Mouse (Mus musculus) intestine, postnatal 0 days (tissue): ENCODE measurements around the gene Pdzd7. TPM values are rescaled to one million over a fixed set of nuclear protein-coding genes. Genes with fewer than 3 reads are reported as not detected.

ENCODE experiments used
- ATAC-seq: fragments of 200-750 bp; cut with Nextera tagmentation; 2 replicates; pipeline ENCODE4 v1.8.0; 2017; ENCODE audit warnings: mild to moderate bottlenecking, moderate TSS enrichment, moderate library complexity
- H3K27ac ChIP-seq: fragments of 300-500 bp; sonication (generic); 2 replicates; pipeline ENCODE4 v1.5.1; 2014; ENCODE audit warnings: mild to moderate bottlenecking, low read depth, low read length, moderate library complexity
- H3K27me3 ChIP-seq: fragments of 300-500 bp; sonication (generic); replicated peaks from 2 replicates; pipeline ENCODE4 v1.6.1; 2014; ENCODE audit warnings: low read length, mixed read lengths; ENCODE audit not compliant: control insufficient read depth, insufficient read depth
- H3K36me3 ChIP-seq: fragments of 300-500 bp; sonication (generic); 2 replicates; pipeline ENCODE4 v1.6.1; 2014; ENCODE audit warnings: mild to moderate bottlenecking, moderate library complexity; ENCODE audit not compliant: control insufficient read depth, insufficient read depth
- H3K4me1 ChIP-seq: fragments of 300-500 bp; sonication (generic); replicated peaks from 2 replicates; pipeline ENCODE4 v1.6.1; 2014; ENCODE audit warnings: antibody characterized with exemption, low read length, mixed read lengths; ENCODE audit not compliant: control insufficient read depth, insufficient read depth
- H3K4me2 ChIP-seq: fragments of 300-500 bp; sonication (generic); replicated peaks from 2 replicates; pipeline ENCODE4 v1.6.1; 2014; ENCODE audit warnings: low read depth, mild to moderate bottlenecking, moderate library complexity
- H3K4me3 ChIP-seq: fragments of 300-500 bp; sonication (generic); 2 replicates; pipeline ENCODE4 v1.5.1; 2014; ENCODE audit warnings: low read depth, low read length
- H3K9ac ChIP-seq: fragments of 300-500 bp; sonication (generic); 2 replicates; pipeline ENCODE4 v1.6.1; 2014; ENCODE audit warnings: mild to moderate bottlenecking, low read depth, low read length
- H3K9me3 ChIP-seq: fragments of 300-500 bp; sonication (generic); 2 replicates; pipeline ENCODE4 v1.6.1; 2016; ENCODE audit warnings: mixed run types; ENCODE audit not compliant: control insufficient read depth
- CTCF ChIP-seq: sonication (generic); IDR thresholded peaks from 2 replicates; pipeline ENCODE4 v1.5.1; 2016; ENCODE audit warnings: low read depth, mild to moderate bottlenecking, control low read depth, antibody characterized with exemption, moderate library complexity
- WGBS: fragments of 180-500 bp; shearing (Covaris S2); extraction: QIAGEN DNeasy Blood & Tissue Kit; methylation state at CpG from one replicate; pipeline ENCODE4 v1.1.7; 2014; 5-methylcytosine and 5-hydroxymethylcytosine counted together
- polyA plus RNA-seq: library from polyadenylated mRNA; unstranded; fragments of >200 nt; fragmentation: Nextera tagmentation; extraction: Ambion mirVana; gene quantifications from 2 replicates; pipeline ENCODE4 v1.2.1, GENCODE M21; 2015

Pdzd7 gene
- polyA plus RNA-seq, 1 experiment from 2014 or later = 0.22 TPM

- no peak for TF ChIP-seq CTCF
- peaks cover 24% of the 10 kb centered on the region for H3K36me3 ChIP-seq
- H3K4me2 ChIP-seq = no peak overlapping the region
- WGBS = 90% methylated on average over 8 of the region's 8 CpGs
- ATAC-seq = no peak
- no peaks in the 10 kb centered on the region for H3K27me3 ChIP-seq
- no peak overlapping the region for H3K27ac ChIP-seq
- H3K4me3 ChIP-seq = no peak overlapping the region
- no peak overlapping the region for H3K9ac ChIP-seq
- no peaks in the 10 kb centered on the region; the same call in 1 of the 2 replicates for H3K4me1 ChIP-seq
- H3K9me3 ChIP-seq = no peaks in the 10 kb centered on the region
These were observed 7.9 kb upstream of the Pdzd7 start for GRCm38 (mm10) chr19:45053451-45053850.

- H3K4me2 ChIP-seq = no peak overlapping the region
- H3K36me3 ChIP-seq = peaks cover 19% of the 10 kb centered on the region
- no peak for TF ChIP-seq CTCF
- no peaks in the 10 kb centered on the region for H3K9me3 ChIP-seq
- WGBS = 81% methylated on average over 9 of the region's 9 CpGs
- H3K27me3 ChIP-seq = peaks cover 1% of the 10 kb centered on the region
- H3K27ac ChIP-seq = no peak overlapping the region
- H3K4me3 ChIP-seq = no peak overlapping the region
- ATAC-seq = no peak
- no peak overlapping the region for H3K9ac ChIP-seq
- H3K4me1 ChIP-seq = no peaks in the 10 kb centered on the region
These were observed 4.0 kb upstream of the Pdzd7 start for GRCm38 (mm10) chr19:45049523-45049922.

- ATAC-seq = no peak
- no peak overlapping the region for H3K9ac ChIP-seq
- peak overlapping the region; percentile 88; the same call in 1 of the 2 replicates for H3K27ac ChIP-seq
- WGBS = 76% methylated on average over 12 of the region's 12 CpGs
- H3K4me2 ChIP-seq = peak overlapping the region; percentile 78
- H3K4me1 ChIP-seq = no peaks in the 10 kb centered on the region
- peak overlapping the region; percentile 37 for H3K4me3 ChIP-seq
- peaks cover 14% of the 10 kb centered on the region for H3K36me3 ChIP-seq
- H3K9me3 ChIP-seq = no peaks in the 10 kb centered on the region
- TF ChIP-seq CTCF = no peak
- peaks cover 5% of the 10 kb centered on the region for H3K27me3 ChIP-seq
These were observed 3.3 kb upstream of the Pdzd7 start for GRCm38 (mm10) chr19:45048644-45049365.

- Histone ChIP-seq H3K9me3 (no peaks in the 10 kb centered on the region), H3K4me3 (peak overlapping the region; percentile 37), H3K4me2 (peak overlapping the region; percentile 78), H3K4me1 (0 out of 2 replicates have a peak, but pooled peaks cover 3% of the 10 kb centered on the region), H3K36me3 (peaks cover 12% of the 10 kb centered on the region), H3K9ac (peak overlapping the region; percentile 51; the same call in 1 of the 2 replicates), H3K27me3 (peaks cover 5% of the 10 kb centered on the region), H3K27ac (peak overlapping the region; percentile 88)
- no peak for TF ChIP-seq CTCF
- 16% methylated on average over 11 of the region's 11 CpGs for WGBS
- ATAC-seq = peak; percentile 49
These were observed 2.6 kb upstream of the Pdzd7 start for GRCm38 (mm10) chr19:45047935-45048643.

- peak; percentile 88 for TF ChIP-seq CTCF
- 0% methylated on average over 26 of the region's 26 CpGs for WGBS
- Histone ChIP-seq H3K9me3 (no peaks in the 10 kb centered on the region), H3K27ac (peak within 1 kb of the TSS; percentile 88), H3K4me2 (peak within 1 kb of the TSS; percentile 78), H3K36me3 (peaks cover 8% of the 10 kb centered on the region; the same call in 1 of the 2 replicates), H3K27me3 (peaks cover 5% of the 10 kb centered on the region), H3K4me1 (0 out of 2 replicates have a peak, but pooled peaks cover 3% of the 10 kb centered on the region), H3K4me3 (peak within 1 kb of the TSS; percentile 37), H3K9ac (peak within 1 kb of the TSS; percentile 51; the same call in 1 of the 2 replicates)
- ATAC-seq = peak; percentile 81
These were observed 2.0 kb upstream of the Pdzd7 start, which contains the start of gene Sfxn3 for GRCm38 (mm10) chr19:45047417-45047934. TSS of gene Sfxn3 (plus strand) at chr19:45047503.
